Mouse (Mus musculus): Measurements from ENCODE around the gene Ubap1l. TPM values are rescaled to one million over a fixed set of nuclear protein-coding genes. Genes with fewer than 3 reads are reported as not detected.
A peak's percentile ranks its signal among the peaks of the same experiment; 100 is the strongest.

Gene Ubap1l
- polyA plus RNA-seq, 1 experiment from 2014 or later = not detected

GRCm38 (mm10) chr9:65381017-65381590 lies 20.3 kb downstream of the Ubap1l start:
- Histone ChIP-seq H3K9ac (ENCODE audit: low read length) (no peak overlapping the region), H3K4me3 (ENCODE audit: low read depth, low read length) (no peak overlapping the region), H3K27ac (replicated peaks) (no peak overlapping the region), H3K36me3 (ENCODE audit: control insufficient read depth, insufficient read depth, low read length) (no peaks in the 10 kb centered on the region), H3K27me3 (ENCODE audit: control insufficient read depth, insufficient read depth, low read length) (no peaks in the 10 kb centered on the region), H3K9me3 (ENCODE audit: control insufficient read depth, low read length) (no peaks in the 10 kb centered on the region), H3K4me1 (replicated peaks; ENCODE audit: control insufficient read depth, insufficient read depth) (no peaks in the 10 kb centered on the region), H3K4me2 (replicated peaks; ENCODE audit: low read depth) (no peak overlapping the region)
- no peak for DNase-seq (ENCODE audit: low spot score)
- no peak for ATAC-seq (ENCODE audit: low FRiP score, low TSS enrichment)
- TF ChIP-seq EP300 (optimal IDR thresholded peaks at IDR 0.05) (no peak), CTCF (IDR thresholded peaks at IDR 0.05; ENCODE audit: low read depth) (no peak)
- 61% methylated on average over 4 of the region's 4 CpGs for WGBS

DNA sequence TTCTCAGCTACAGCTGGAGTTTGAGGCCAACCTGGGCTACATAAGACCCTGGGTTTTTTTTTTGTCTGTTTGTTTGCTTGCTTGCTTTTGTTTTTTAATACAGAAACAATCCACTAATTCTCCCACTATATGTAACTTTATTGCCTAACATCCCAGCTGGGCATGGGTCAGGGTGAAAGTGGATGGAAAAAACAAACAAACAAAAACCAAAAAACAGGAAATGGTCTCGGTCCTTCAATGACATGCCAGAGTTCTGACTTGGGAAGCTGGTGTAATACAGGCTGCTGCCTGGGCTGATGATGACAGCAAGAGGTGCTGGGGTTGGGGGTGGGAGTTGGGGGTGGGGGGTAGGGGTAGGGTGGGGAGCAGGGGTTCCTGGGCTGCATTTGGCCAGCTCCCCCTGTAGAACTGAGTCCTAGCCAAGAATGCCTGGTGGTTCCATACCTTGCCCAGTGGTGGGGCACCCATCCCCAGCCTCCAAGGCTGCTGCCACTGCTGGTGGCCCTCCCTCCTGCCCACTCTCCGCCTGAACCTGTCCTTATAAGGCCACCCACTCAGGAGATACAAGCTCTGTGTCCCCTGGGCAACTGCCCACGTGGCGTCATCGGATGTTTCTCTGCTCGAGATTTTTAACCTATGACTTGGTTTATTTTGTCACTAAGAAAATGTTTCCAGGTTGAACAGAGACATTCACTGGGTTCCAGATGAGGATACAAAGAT lies 21.4 kb downstream of the Ubap1l start:
- WGBS = 59% methylated on average over 6 of the region's 6 CpGs
- peak overlapping the region; percentile 71 for H3K27ac ChIP-seq (replicated peaks)
- H3K9ac ChIP-seq (ENCODE audit: low read length) = no peak overlapping the region; the same call in 1 of the 2 replicates
- H3K4me3 ChIP-seq (ENCODE audit: low read depth, low read length) = no peak overlapping the region
- no peaks in the 10 kb centered on the region for H3K36me3 ChIP-seq (ENCODE audit: control insufficient read depth, insufficient read depth, low read length)
- TF ChIP-seq CTCF (IDR thresholded peaks at IDR 0.05; ENCODE audit: low read depth) (no peak), EP300 (optimal IDR thresholded peaks at IDR 0.05) (no peak)
- 0 out of 2 replicates have a peak, but pooled peaks cover 3% of the 10 kb centered on the region for H3K4me1 ChIP-seq (replicated peaks; ENCODE audit: control insufficient read depth, insufficient read depth)
- ATAC-seq (ENCODE audit: low FRiP score, low TSS enrichment) (peak; percentile 71; the same call in 1 of the 2 replicates), DNase-seq (ENCODE audit: low spot score) (no peak)
- no peaks in the 10 kb centered on the region for H3K9me3 ChIP-seq (ENCODE audit: control insufficient read depth, low read length)
- H3K4me2 ChIP-seq (replicated peaks; ENCODE audit: low read depth) = no peak overlapping the region
- no peaks in the 10 kb centered on the region for H3K27me3 ChIP-seq (ENCODE audit: control insufficient read depth, insufficient read depth, low read length)

DNA sequence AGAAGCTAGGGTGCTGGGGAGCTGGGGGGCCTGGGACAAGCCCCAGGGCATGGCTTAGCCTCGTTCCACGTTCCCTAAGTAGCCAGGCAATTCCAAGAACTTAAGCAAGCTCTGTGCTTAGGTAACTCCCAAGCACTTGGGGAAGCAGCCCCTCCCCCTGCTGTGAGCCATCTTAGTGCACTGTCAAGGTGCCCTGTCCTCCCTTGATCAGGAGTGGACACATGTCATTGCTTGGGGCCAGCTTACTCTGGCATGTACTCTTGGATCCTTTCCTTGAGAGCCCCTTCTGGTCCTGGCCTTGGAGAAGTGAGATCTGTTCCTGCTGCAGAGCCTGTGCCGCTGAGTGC lies 21.9 kb downstream of the Ubap1l start:
- peak; percentile 24; the same call in 1 of the 2 replicates for ATAC-seq (ENCODE audit: low FRiP score, low TSS enrichment)
- Histone ChIP-seq H3K27ac (replicated peaks) (peak overlapping the region; percentile 71), H3K9ac (ENCODE audit: low read length) (peak overlapping the region; percentile 1; the same call in 1 of the 2 replicates), H3K4me1 (replicated peaks; ENCODE audit: control insufficient read depth, insufficient read depth) (0 out of 2 replicates have a peak, but pooled peaks cover 3% of the 10 kb centered on the region), H3K4me3 (ENCODE audit: low read depth, low read length) (no peak overlapping the region), H3K9me3 (ENCODE audit: control insufficient read depth, low read length) (no peaks in the 10 kb centered on the region), H3K36me3 (ENCODE audit: control insufficient read depth, insufficient read depth, low read length) (no peaks in the 10 kb centered on the region), H3K4me2 (replicated peaks; ENCODE audit: low read depth) (no peak overlapping the region), H3K27me3 (ENCODE audit: control insufficient read depth, insufficient read depth, low read length) (no peaks in the 10 kb centered on the region)
- no peak for DNase-seq (ENCODE audit: low spot score)
- WGBS = 49% methylated on average over 3 of the region's 3 CpGs
- TF ChIP-seq CTCF (IDR thresholded peaks at IDR 0.05; ENCODE audit: low read depth) (no peak), EP300 (optimal IDR thresholded peaks at IDR 0.05) (no peak)

- Histone ChIP-seq H3K4me1 (replicated peaks; ENCODE audit: control insufficient read depth, insufficient read depth) (0 out of 2 replicates have a peak, but pooled peaks cover 3% of the 10 kb centered on the region), H3K4me3 (ENCODE audit: low read depth, low read length) (no peak overlapping the region), H3K9me3 (ENCODE audit: control insufficient read depth, low read length) (no peaks in the 10 kb centered on the region), H3K4me2 (replicated peaks; ENCODE audit: low read depth) (no peak overlapping the region), H3K27me3 (ENCODE audit: control insufficient read depth, insufficient read depth, low read length) (no peaks in the 10 kb centered on the region), H3K9ac (ENCODE audit: low read length) (no peak overlapping the region), H3K27ac (replicated peaks) (no peak overlapping the region), H3K36me3 (ENCODE audit: control insufficient read depth, insufficient read depth, low read length) (no peaks in the 10 kb centered on the region)
- TF ChIP-seq EP300 (optimal IDR thresholded peaks at IDR 0.05) (no peak), CTCF (IDR thresholded peaks at IDR 0.05; ENCODE audit: low read depth) (no peak)
- DNase-seq (ENCODE audit: low spot score) (no peak), ATAC-seq (ENCODE audit: low FRiP score, low TSS enrichment) (no peak)
- WGBS = 51% methylated on average over 3 of the region's 3 CpGs
Observed at GRCm38 (mm10) chr9:65384276-65384675, 23.4 kb downstream of the Ubap1l start.

GRCm38 (mm10) chr9:65386373-65387140 lies 25.7 kb downstream of the Ubap1l start:
- H3K27ac ChIP-seq (replicated peaks) = no peak overlapping the region
- no peak overlapping the region for H3K4me2 ChIP-seq (replicated peaks; ENCODE audit: low read depth)
- ATAC-seq (ENCODE audit: low FRiP score, low TSS enrichment) = no peak
- 0 out of 2 replicates have a peak, but pooled peaks cover 3% of the 10 kb centered on the region for H3K4me1 ChIP-seq (replicated peaks; ENCODE audit: control insufficient read depth, insufficient read depth)
- no peak overlapping the region for H3K4me3 ChIP-seq (ENCODE audit: low read depth, low read length)
- no peaks in the 10 kb centered on the region for H3K9me3 ChIP-seq (ENCODE audit: control insufficient read depth, low read length)
- DNase-seq (ENCODE audit: low spot score) = no peak
- TF ChIP-seq CTCF (IDR thresholded peaks at IDR 0.05; ENCODE audit: low read depth) = peak; percentile 59
- TF ChIP-seq EP300 (optimal IDR thresholded peaks at IDR 0.05) = no peak
- no peaks in the 10 kb centered on the region for H3K36me3 ChIP-seq (ENCODE audit: control insufficient read depth, insufficient read depth, low read length)
- 14% methylated on average over 8 of the region's 8 CpGs for WGBS
- H3K27me3 ChIP-seq (ENCODE audit: control insufficient read depth, insufficient read depth, low read length) = 0 out of 2 replicates have a peak, but pooled peaks cover 4% of the 10 kb centered on the region
- no peak overlapping the region for H3K9ac ChIP-seq (ENCODE audit: low read length)

Measured in stomach, postnatal 0 days (tissue).